Mouse (Mus musculus): Measurements from ENCODE around the gene Slit3. TPM values are rescaled to one million over a fixed set of nuclear protein-coding genes. Genes with fewer than 3 reads are reported as not detected.

The Slit3 gene
- total and polyA plus RNA-seq, 3 experiments, result not detected

DNA sequence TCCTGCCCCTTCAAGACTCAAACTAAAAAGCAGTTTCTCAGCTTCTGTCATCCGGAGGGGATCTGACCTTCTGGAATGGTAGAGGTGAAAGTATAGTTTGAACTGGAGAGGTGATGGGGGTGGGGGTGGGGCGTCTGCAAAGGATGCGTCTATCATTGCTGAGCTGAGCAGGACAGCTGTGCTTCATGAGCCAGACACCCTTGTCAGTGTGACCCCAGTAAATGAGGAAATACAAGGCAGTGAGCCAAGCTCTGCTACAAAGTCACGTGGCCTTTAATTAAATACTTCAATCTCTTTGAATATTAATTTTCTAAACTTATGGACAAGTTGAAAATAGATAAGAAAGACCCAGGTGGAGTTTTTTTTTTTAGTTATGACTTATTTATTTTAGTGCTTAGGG lies 300.7 kb downstream of the Slit3 start:
- Histone ChIP-seq H3K9me3 (replicated peaks; ENCODE audit: insufficient read depth, low read length) (no peaks in the 10 kb centered on the region), H3K4me3 (ENCODE audit: control insufficient read depth in 1 of 2, insufficient read depth in 1 of 2, low read depth in 2 of 2, low read length in 2 of 2) (no peak overlapping the region), H3K79me2 (ENCODE audit: control insufficient read depth, insufficient read depth, low read length, poor library complexity) (no peaks in the 10 kb centered on the region), H3K4me1 (ENCODE audit: control insufficient read depth in 1 of 2, insufficient read depth in 2 of 2, low read length in 2 of 2) (no peaks in the 10 kb centered on the region), H3K27me3 (ENCODE audit: control insufficient read depth in 1 of 2, insufficient read depth in 2 of 2, low read length in 2 of 2) (no peaks in the 10 kb centered on the region), H3K9ac (ENCODE audit: control insufficient read depth, low read depth, low read length, poor library complexity, severe bottlenecking) (no peak overlapping the region), H3K36me3 (ENCODE audit: control insufficient read depth in 1 of 2, insufficient read depth in 2 of 2, low read length in 2 of 2) (no peaks in the 10 kb centered on the region), H3K27ac (ENCODE audit: control insufficient read depth, low read depth, low read length) (no peak overlapping the region)
- TF ChIP-seq MAFK (IDR thresholded peaks at IDR 0.05; ENCODE audit: borderline replicate concordance, low read depth, low read length), result no peak
- TF ChIP-seq NRF1 (IDR thresholded peaks at IDR 0.05; ENCODE audit: insufficient read depth, low read depth, low read length, poor library complexity, severe bottlenecking), result no peak
- no peak for TF ChIP-seq TAL1 (IDR thresholded peaks at IDR 0.05; ENCODE audit: low read length)
- no peak for TF ChIP-seq ZKSCAN1 (IDR thresholded peaks at IDR 0.05; ENCODE audit: low read depth, low read length)
- TF ChIP-seq GATA1 (IDR thresholded peaks at IDR 0.05; ENCODE audit: low read depth, low read length), result no peak
- TF ChIP-seq UBTF (IDR thresholded peaks at IDR 0.05; ENCODE audit: borderline replicate concordance, insufficient read depth, low read depth, low read length), result no peak
- TF ChIP-seq MYC (IDR thresholded peaks at IDR 0.05; ENCODE audit: low read depth, low read length), result no peak
- TF ChIP-seq MYB (IDR thresholded peaks at IDR 0.05; ENCODE audit: low read depth, low read length), result no peak
- TF ChIP-seq CTCF (IDR thresholded peaks at IDR 0.05 in 2 of 3, conservative IDR thresholded peaks at IDR 0.05 in 1 of 3; ENCODE audit: control insufficient read depth in 1 of 3, insufficient read depth in 1 of 3, low read depth in 2 of 3, low read length in 3 of 3, poor library complexity in 1 of 3, severe bottlenecking in 1 of 3), result no peak
- TF ChIP-seq BHLHE40 (IDR thresholded peaks at IDR 0.05; ENCODE audit: borderline replicate concordance, low read depth, low read length), result no peak
- TF ChIP-seq MXI1 (IDR thresholded peaks at IDR 0.05; ENCODE audit: low read depth, low read length), result no peak
- no peak for TF ChIP-seq ZNF384 (IDR thresholded peaks at IDR 0.05; ENCODE audit: low read depth, low read length)
- no peak for TF ChIP-seq ETS1 (IDR thresholded peaks at IDR 0.05; ENCODE audit: low read depth, low read length)
- TF ChIP-seq ELF1 (IDR thresholded peaks at IDR 0.05; ENCODE audit: low read depth, low read length), result no peak
- TF ChIP-seq USF1 (IDR thresholded peaks at IDR 0.05; ENCODE audit: low read depth, low read length), result no peak
- no peak for TF ChIP-seq CHD2 (IDR thresholded peaks at IDR 0.05; ENCODE audit: low read length)
- no peak for TF ChIP-seq TCF12 (IDR thresholded peaks at IDR 0.05; ENCODE audit: low read depth, low read length)
- no peak for TF ChIP-seq POLR2AphosphoS2 (IDR thresholded peaks at IDR 0.05; ENCODE audit: low read length)
- TF ChIP-seq ZMIZ1 (IDR thresholded peaks at IDR 0.05; ENCODE audit: low read depth, low read length), result no peak
- TF ChIP-seq EP300 (IDR thresholded peaks at IDR 0.05; ENCODE audit: low read depth in 1 of 2, low read length in 2 of 2), result no peak
- DNase-seq (ENCODE audit: low read depth, low spot score), result no peak

- no peaks in the 10 kb centered on the region for H3K4me1 ChIP-seq (ENCODE audit: control insufficient read depth in 1 of 2, insufficient read depth in 2 of 2, low read length in 2 of 2)
- no peak for DNase-seq (ENCODE audit: low read depth, low spot score)
- no peak overlapping the region for H3K27ac ChIP-seq (ENCODE audit: control insufficient read depth, low read depth, low read length)
- H3K9me3 ChIP-seq (replicated peaks; ENCODE audit: insufficient read depth, low read length), result no peaks in the 10 kb centered on the region
- no peaks in the 10 kb centered on the region for H3K36me3 ChIP-seq (ENCODE audit: control insufficient read depth in 1 of 2, insufficient read depth in 2 of 2, low read length in 2 of 2)
- H3K79me2 ChIP-seq (ENCODE audit: control insufficient read depth, insufficient read depth, low read length, poor library complexity), result no peaks in the 10 kb centered on the region
- H3K9ac ChIP-seq (ENCODE audit: control insufficient read depth, low read depth, low read length, poor library complexity, severe bottlenecking), result no peak overlapping the region
- H3K27me3 ChIP-seq (ENCODE audit: control insufficient read depth in 1 of 2, insufficient read depth in 2 of 2, low read length in 2 of 2), result no peaks in the 10 kb centered on the region
- no peak overlapping the region for H3K4me3 ChIP-seq (ENCODE audit: control insufficient read depth in 1 of 2, insufficient read depth in 1 of 2, low read depth in 2 of 2, low read length in 2 of 2)
- TF ChIP-seq SMC3 (IDR thresholded peaks at IDR 0.05; ENCODE audit: low read depth, low read length) (no peak), CHD1 (IDR thresholded peaks at IDR 0.05; ENCODE audit: low read depth, low read length) (no peak), ZKSCAN1 (IDR thresholded peaks at IDR 0.05; ENCODE audit: low read depth, low read length) (no peak), ZMIZ1 (IDR thresholded peaks at IDR 0.05; ENCODE audit: low read depth, low read length) (no peak), RAD21 (IDR thresholded peaks at IDR 0.05; ENCODE audit: low read depth, low read length) (no peak), TCF12 (IDR thresholded peaks at IDR 0.05; ENCODE audit: low read depth, low read length) (no peak), SIN3A (IDR thresholded peaks at IDR 0.05; ENCODE audit: low read length) (no peak), MAX (IDR thresholded peaks at IDR 0.05; ENCODE audit: low read length) (no peak), ZC3H11A (IDR thresholded peaks at IDR 0.05; ENCODE audit: low read depth, low read length) (no peak), KAT2A (conservative IDR thresholded peaks at IDR 0.05; ENCODE audit: low read depth, low read length) (no peak)
Measured at GRCm38 (mm10) chr11:35428036-35428435, 307.0 kb downstream of the Slit3 start.

Data from MEL (cell line).